Mouse (Mus musculus) heart, postnatal 10 days (tissue): ENCODE measurements at regions not wholly inside any gene's neighbourhood (a gene's known extent, or its start where the extent isn't known, plus 50 kb on each side); places are given as distances from the start of the nearest gene placed in this dataset.

Source experiments
- DNase-seq, 2 experiments: peaks; one replicate each; pipeline ENCODE4 v3.0.0; 2021
- intact Hi-C: fragments of 180-260 bp; cut with DNase I; formaldehyde crosslinking; loops from one replicate; pipeline ENCODE4 v1.15.1; 2025

DNA sequence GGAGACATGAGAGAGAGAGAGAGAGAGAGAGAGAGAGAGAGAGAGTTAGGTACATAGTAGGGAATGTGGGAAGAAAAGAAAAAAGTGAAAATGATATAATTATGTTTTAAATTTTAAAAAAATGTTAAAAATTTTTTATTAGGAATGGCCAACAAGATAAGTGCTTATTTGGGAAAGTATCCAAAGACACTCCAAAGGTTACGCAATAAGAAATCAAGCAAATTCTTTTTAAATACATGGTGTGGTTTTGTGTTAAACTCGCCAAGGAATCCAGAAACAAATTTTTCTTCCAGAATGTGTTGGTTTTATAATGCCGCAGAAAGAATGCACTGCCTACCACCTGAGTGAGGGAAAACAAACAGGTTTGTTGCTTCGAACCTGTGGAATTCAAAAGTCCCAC, 617.9 kb downstream of the Kcnj2 start:
- intact Hi-C loops = no loop called here
- no peak for DNase-seq

DNA sequence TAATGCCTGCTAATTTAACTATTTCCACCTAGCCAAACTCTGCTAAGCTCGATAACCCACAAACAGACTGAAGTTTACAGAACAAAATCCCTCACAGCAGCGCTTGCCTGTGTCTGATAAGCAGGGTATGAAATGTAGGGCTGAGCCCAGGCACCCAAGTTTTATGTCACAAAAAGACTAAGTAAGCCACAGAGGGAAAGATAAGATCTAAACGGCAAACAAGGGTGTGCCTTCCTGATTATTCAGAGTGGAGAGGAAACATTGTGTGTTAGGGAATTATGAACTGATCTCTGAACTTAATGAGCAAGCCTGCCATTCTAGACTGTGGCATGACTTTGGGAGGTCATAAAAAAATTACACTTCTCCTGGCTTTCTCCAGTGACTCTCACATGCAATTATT, 621.8 kb downstream of the Kcnj2 start:
- intact Hi-C loops = no loop called here
- DNase-seq = no peak

DNA sequence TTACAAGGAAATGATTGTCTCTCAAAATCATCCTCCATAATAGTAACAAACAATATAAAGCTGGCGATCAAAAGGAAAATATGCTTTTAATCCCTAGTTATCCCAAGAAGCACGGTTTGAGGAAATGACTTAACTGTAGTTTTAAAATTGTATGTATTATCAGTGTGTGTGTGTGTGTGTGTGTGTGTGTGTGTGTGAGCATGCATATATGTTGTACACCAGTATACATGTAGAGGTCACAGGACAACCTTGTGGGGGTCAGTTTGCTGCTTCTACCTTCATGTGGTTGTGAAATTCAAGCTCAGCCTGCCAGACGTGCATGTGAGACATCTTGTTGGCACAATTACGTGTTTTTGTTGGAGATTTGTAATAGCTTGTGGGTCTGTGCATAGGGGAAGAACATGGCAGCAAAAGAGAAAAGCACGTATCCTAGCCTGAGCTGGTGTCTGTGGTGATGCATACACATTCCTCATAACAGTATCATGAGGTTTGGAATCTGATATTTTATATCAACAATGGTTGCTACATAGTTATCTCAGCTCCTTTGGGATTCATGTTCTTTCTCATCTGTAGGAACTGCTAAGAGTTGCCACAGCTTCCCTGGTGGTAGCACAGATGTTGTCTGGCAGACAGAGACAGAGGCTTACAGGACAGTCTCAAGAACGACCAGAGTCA, 622.4 kb downstream of the Kcnj2 start:
- DNase-seq = no peak

DNA sequence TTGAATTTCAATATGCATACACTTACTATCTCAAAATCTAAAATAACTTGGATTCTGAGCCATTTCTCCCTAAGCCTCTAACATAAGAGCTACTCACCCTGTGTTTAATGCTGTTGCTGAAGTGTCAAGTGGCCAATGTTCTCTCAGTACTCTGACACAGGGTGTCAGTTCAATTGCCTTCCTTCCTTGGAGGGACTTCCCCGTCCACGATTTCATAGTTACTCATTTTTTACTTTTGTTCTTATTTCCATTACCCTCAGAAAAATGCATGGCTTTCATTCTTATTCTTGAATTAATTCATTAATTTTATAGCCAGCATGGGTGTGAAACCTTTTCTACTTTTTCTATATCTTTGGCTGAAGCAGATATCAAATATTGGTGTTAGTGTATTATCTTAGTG, 623.9 kb downstream of the Kcnj2 start:
- intact Hi-C loops = no loop called here
- DNase-seq = no peak

More for the DNA sequence above, 622.4 kb downstream of the Kcnj2 start:
- intact Hi-C loops = no loop called here

DNA sequence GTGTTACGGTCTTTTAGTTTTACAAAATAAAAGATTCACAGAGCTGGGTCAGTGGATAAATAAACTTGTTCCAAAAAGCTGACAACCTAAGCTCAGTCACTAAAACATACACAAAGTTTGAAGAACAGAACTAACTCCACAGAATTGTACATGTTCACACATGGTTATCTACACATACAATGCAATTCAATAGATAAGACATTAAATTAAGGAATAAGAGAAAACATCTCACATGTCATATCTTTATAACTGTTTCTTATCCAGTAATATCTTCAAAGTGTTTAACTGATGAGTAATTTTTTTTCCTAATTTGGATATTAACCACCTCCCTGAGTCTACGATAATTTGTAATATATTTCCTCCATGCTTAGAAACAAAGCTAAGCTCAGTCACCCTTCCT, 625.5 kb downstream of the Kcnj2 start:
- DNase-seq = no peak
- intact Hi-C loops = no loop called here

DNA sequence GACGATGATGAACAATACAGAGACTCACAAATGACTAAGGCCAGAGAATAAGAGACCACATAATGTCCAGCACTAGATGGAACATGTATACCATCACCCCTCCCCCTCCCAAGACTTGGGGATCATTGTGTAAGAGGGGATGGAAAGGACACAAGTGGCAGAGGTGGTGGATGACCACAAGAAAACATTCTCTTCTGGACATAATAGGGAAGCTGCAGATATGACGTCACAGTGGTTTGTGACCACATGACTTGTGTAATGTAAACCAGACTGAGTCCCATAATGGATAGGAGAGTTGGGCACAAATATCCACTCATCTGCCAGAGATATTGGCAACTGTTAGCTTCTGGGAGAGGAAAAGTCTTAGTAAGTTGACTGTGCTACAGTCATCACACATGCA, 630.7 kb downstream of the Kcnj2 start:
- DNase-seq = no peak
- intact Hi-C loops = no loop called here

DNA sequence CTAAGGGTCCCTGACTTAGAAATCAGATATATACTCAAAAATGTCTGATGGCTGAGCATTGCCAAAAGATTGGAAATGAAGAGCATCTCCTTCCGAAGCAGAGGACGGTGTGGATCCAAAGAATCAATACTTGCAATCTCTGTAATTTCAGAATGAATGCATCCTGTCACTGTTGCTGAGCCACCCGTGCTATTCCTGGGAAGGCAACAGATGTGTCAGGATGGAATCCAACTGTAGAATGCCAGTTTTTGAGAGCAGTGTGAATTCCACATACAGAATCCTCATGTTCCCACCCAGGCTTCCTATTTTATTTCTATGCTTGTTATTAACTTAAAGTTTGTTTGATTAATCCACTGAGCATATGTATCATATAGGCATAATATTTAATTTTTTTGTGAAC, 633.9 kb downstream of the Kcnj2 start:
- no peak for DNase-seq
- intact Hi-C loops = no loop called here

DNA sequence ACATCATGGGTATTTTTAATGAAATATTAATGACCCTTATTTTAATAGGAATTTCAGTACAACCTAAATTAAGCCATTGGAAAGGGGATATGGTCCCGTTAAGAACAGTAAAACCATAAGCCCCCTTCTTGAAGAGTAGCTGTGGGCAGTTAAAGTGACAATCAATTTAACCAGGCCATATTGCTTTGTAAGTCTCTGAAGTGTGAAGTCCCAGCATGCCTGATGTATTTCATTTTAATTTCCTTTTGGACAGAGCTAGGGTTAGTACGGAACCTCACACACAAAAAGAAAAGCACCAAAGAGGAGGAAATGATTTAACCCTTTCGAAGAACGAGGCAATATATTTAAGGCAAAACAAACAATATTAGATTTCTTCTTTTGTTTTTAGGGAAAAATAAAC, 640.9 kb downstream of the Kcnj2 start:
- intact Hi-C loops = no loop called here
- no peak for DNase-seq

DNA sequence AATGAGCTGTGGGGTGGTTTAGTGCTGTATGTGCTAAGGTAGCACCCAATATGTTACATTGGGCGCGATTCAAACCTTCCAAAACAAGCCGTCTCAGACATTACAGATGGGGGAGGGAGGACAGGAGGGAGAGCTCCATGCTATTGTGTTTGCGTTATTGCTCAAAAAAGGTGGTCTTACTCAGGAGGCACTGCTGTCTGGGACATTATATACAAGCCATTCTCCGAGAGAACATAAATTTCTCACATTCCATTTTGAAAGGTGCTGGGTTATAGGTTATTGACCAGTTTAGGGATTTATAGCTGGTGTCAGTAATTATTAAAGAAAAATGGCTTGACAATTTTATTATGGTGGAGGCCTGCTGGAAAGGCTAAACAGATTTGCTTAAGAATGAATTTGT, 649.4 kb downstream of the Kcnj2 start:
- intact Hi-C loops = no loop called here
- no peak for DNase-seq

DNA sequence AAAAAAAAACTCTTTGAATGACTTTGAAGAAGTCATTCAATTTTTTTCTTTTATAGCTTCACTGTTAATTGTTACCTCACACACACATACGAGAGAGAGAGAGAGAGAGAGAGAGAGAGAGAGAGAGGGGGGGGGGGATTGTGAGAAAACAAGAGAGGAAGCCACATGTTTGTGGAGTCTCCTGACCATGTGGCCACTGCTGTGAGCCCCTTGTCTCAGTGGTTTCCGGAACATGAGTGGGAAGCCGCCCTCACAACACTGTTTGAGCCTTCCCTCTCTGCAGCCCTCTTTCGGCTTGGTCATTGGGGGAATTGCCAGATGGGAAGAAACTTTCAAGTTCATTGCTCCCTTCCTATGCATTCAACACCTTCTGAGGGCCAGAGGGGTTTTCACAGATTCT, 656.3 kb downstream of the Kcnj2 start:
- no peak for DNase-seq

DNA sequence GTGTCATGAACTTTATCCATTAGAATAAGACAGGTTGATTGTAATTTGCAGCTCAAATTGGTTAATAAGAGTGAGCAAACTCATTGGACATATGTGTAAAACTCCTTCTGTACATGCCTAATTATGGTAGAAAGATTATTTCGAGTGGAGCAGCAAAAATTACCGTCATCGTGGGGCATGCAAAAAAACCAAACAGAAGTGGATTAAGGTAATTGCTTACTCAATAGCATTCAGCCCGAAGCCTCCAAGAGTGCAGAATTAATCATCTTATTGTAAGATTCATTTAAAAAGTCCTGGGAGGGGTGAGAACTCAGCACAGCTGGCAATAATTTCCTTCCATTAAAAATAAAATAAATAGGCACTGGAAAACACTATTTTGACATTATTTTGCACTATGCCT, 662.2 kb downstream of the Kcnj2 start:
- intact Hi-C loops = no loop called here
- no peak for DNase-seq

More for the DNA sequence above, 656.3 kb downstream of the Kcnj2 start:
- intact Hi-C loops = no loop called here

DNA sequence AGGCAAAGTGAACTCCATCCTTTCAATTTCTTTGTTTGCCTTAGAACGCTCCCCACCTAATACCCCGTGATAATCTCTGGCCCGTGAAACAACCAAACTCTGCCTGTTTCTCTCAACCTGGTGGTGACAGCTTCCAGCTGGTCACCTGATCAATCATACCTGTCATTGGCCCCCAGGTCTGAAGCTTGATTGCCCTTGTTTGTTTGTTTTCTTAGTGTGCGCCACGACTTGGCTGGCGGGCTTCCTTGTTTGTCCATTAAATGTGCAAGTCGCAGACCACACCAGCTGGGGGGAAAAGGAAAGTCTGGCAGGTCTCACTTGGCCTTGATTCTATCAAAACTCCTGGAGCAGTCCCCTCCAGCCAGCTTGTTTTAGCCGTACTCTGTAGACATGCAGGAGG, 666.1 kb downstream of the Kcnj2 start:
- intact Hi-C loops = no loop called here
- DNase-seq = no peak

DNA sequence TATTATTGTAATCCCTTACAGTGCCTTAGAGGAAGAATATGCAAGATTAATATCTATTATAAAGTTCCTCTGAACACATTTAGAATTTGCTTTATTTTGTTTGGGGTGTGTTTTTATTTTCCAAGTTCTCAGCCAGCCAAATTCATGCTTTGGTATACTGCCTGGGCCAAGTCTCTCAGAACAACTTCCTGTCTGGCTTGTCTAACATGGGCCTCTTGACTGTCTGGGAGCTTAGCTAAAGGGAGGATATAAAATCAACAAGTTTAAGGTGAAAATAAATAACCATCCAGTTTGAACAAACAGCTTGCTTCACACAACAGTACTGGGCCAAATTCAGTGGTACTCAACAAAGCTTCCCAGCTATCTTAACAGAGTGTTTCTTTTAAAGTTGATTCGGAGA, 669.5 kb downstream of the Kcnj2 start:
- DNase-seq = peak; percentile 19 to 25
- intact Hi-C loops = no loop called here

DNA sequence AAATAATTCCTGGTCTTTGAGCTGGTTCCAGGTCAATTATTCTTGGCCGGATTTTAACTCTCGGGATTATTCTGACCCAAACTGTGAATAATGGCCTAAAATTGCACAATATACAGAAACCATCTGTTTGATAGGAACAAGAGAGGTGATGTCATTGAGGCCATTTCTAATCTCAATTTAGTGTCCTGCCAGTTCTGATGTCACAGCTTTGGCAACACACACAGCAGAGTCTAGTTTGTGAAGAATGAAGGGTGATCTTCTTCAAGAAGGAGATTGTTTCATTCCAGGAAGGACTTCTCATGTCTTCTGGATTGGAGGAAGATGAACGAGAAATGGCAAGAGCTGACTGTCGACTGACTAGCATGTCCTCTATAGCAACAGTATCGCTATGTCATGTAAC, 670.0 kb downstream of the Kcnj2 start:
- intact Hi-C loops = no loop called here
- peak; percentile 75 to 78 for DNase-seq

DNA sequence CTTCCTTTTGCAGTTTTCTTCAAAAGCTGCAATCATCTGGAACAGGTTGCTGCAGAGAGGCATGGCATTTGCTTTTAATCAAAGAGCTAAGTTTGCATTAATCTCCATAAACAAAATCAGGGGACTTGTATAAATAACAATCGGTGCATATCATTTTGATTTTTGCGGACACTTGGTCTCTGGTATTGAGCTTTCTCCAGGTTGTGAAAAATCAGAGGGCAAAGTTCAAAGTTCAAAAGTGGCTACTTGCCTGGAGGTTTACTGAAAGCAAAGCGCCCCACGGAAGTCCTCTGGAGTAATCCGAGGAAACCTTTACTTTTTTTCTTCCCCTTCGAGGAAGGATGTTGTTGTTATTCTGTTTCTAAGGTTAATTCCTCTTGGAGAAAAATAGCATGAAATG, 677.4 kb downstream of the Kcnj2 start:
- intact Hi-C loops = no loop called here
- no peak for DNase-seq

DNA sequence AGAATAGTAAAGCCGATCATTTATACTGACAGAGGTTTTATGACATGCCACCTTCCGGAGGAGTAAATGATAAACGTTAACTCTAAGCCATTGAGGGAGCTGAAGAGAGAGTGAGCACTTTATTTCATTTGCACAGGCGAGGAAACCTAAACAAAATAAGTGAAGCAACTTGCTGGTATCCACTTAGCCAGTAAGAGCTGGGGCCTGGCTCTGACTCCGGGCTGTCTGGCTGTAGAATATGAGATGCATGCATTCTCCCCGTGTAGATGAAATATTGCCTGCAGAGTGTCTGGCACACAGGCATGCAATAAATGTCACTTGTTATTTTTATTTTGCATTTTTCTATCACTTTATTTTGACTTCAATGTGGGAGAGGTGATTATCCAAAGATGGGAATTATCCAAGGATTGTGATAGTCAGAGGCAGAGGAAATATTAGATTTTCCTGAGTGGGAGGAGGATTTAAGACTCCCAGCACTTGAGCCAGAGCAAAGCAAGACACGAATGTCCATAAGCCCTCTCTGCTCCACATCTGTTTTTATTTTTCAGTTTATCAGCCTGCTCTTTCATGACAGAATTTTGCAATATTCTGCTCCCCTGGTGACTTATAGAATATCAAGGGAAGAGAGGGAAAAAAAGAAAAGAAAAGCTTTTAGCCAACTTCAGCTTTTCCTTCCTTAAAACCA, 681.4 kb downstream of the Kcnj2 start:
- intact Hi-C loops = no loop called here

DNA sequence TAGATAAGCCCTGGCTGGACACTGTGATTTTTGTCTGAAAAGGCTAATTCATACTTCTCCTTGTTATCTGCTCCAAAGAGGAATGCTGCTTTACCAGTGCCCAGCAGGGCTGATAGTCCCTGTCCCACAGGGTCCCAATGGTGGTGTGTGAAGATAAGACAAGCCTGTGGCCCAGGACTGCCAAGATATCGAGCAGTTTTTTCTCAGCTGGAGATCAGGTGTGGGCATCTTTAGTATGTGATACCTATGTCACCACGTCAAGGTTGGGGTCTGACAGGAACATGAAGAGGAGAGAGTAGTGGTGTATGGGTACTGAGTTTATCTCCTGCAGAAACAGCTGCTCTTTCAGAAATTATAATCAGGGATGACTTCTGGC, 682.0 kb downstream of the Kcnj2 start:
- intact Hi-C loops = no loop called here
- DNase-seq = no peak

More for the DNA sequence above, 681.4 kb downstream of the Kcnj2 start:
- DNase-seq = peak in 1 of 2 experiments; percentile 18

DNA sequence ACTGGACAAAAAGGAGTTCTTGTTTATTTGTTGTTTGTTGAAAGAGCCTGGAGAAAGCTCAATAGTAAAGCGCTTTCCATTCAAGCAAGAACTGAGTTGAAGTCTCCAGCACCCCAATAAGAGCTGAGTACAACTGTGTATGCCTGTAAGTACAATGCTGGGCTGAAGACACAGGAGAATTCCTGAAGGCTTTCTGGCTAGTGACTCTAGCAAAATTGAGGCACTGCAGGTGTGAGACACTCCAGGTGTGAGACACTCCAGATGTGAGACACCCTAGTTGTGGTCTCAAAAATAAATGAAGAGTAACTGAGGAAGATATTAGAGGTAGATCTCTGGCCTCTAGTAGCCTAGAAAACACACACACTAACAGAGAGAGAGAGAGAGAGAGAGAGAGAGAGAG, 682.5 kb downstream of the Kcnj2 start:
- intact Hi-C loops = no loop called here
- no peak for DNase-seq

DNA sequence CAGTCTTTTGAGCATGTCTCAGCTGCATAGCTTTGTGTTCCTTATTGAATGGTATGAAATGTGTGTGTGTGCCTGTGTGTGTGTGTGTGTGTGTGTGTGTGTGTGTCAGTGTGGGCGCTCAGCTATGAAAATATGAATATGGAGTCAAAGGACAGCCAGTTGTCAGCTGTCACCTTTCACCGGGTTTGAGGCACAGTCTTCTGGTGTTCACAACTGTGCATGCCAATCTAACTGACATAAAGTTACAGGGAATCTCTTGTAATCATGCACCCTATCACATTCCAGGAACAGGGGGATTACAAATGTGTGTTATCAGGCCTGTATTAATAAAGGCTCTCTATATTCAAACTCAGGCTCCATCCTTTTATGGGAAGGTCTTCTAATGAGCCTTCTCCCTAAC, 688.8 kb downstream of the Kcnj2 start:
- intact Hi-C loops = no loop called here
- no peak for DNase-seq

DNA sequence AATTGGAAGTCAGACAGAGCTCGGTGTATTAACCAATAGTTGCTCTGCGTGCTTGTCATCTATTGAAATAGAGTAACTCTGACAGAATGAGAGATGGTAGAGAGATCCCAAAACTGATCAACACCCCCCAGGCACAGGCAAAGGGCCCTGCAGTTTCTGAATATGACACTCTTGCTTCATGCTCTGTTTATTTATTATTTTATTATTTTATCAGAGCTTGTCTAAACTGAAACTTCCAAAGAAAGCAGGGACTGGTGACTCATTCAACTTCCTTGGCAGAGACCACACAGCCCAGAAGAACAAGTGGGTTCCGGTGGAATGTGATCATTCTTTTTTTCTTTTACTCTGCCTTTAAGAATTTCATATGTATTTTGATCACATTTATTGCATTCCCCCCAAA, 697.1 kb downstream of the Kcnj2 start:
- intact Hi-C loops = no loop called here
- DNase-seq = no peak

DNA sequence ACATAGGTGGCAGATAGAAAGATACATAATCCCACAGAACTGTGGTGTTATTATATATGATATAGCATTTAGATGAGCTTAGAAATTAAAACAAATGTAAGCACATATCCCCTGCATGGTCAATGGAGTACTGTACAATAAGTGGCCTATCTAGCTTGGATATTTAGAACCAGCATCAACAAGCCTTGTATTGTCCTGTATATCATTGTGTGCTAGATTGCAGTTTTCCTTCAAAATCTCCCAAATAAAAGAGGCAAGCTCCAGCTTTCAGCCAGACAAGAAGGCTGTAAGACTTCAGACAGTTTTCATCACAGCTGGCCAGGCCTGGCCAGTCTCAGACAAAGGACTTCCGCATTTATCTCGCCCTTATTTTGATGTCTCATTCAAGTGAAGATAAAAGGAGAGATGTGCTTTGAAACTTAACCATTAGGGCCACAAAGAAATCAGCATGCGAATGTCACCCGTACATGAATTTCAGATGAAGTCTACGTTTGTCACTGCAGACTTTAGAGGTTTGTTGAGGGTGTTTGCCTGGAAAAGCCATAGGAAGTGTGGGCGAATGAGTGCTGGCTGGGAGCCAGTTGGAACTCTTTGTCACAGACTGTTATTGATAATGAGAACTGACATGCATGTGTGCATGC, 700.5 kb downstream of the Kcnj2 start:
- intact Hi-C loops = no loop called here
- DNase-seq = peak; percentile 31 to 44

DNA sequence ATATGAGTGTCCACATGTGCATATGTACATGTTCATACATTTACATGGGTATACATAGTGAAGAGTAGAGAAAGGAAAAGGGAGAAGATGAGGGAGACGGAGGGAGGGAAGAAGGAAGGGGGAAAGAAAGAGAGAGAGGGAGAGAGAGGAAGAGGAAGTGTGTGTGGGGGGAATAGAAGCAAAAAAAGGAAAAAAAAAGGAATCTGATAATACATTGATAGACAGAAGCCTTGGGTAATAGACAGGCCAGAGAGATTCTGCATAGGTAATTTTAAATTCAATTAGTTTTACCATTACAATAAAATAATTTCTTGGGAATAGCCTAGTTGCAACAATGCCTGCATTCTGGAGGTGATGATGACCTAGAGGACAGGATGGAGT, 701.0 kb downstream of the Kcnj2 start:
- DNase-seq = no peak
- intact Hi-C loops = no loop called here
